Mouse (Mus musculus): Measurements from ENCODE around the gene Sox2.

- TF ChIP-seq POLR2A (IDR thresholded peaks at IDR 0.05; ENCODE audit: low read depth, low read length) (no peak), CTCF (IDR thresholded peaks at IDR 0.05; ENCODE audit: extremely low read depth, insufficient read length, insufficient replicate concordance, low read depth, low read length) (no peak)
Observed at GRCm38 (mm10) chr3:34620121-34620520, 30.1 kb upstream of the Sox2 start.

Measured in small intestine, adult 2 months (tissue).